Mouse (Mus musculus): ENCODE measurements around the gene Ran.

The Ran gene

DNA sequence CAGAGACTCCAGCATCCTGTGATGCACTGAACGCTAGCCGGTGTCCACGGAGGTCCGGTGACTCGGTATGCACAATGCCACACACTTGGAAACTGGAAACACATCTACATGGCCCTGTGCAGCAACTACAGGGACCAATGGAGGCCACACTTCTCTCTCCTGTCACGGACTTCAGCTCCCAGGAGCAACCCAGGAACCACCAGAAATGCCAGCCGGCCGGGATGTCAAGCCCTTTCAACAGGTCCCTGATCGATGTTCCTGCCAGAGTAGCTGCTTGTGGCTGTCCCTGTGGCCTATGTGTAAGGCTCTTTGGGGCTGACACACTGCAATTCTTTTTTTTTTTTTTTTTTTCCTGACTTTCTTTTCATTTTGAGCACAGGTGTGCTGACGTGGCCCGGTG is 44.3 kb downstream of the Ran start:
- no peak for DNase-seq (ENCODE audit: low spot score)

DNA sequence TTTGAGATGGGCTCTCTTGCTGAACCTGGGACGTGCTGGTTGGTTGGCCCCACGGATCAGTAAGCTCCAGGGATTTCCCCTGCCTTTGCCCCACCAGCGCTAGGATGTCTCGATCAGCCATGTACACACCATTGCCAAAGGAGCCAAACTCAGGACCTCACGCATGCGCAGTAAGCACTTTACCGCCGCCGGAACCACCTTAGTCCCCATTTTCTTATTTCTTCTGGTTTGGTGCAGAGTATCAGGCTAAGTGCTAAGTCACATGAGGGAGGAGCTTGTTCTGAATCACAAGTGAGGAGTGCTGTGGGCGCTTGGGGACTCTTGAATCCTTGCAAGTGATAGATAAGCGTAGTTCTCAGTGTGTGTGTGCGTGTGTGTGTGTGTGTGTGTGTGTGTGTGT is 45.4 kb downstream of the Ran start:
- peak; percentile 16 for DNase-seq (ENCODE audit: low spot score)

DNA sequence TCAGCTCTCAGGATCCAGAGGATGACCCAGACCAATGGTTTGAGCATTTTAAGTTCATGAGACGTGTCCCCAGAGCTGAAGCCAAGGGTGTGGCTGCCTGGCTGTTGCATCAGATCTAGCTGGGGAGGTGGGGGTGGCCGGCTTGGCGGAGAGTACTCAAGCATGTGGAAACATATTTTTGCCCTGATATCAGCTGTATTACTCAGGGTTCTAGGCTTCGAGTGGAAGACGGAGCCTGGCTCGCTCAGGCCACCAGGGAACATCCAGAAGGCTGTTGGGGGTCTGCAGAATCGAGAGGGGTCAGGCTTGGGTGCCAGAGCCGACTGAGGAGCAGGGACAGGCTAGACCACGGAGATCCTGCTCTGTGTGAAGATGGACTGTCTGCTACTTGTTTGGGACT is 46.1 kb downstream of the Ran start:
- DNase-seq (ENCODE audit: low spot score), result peak; percentile 24

DNA sequence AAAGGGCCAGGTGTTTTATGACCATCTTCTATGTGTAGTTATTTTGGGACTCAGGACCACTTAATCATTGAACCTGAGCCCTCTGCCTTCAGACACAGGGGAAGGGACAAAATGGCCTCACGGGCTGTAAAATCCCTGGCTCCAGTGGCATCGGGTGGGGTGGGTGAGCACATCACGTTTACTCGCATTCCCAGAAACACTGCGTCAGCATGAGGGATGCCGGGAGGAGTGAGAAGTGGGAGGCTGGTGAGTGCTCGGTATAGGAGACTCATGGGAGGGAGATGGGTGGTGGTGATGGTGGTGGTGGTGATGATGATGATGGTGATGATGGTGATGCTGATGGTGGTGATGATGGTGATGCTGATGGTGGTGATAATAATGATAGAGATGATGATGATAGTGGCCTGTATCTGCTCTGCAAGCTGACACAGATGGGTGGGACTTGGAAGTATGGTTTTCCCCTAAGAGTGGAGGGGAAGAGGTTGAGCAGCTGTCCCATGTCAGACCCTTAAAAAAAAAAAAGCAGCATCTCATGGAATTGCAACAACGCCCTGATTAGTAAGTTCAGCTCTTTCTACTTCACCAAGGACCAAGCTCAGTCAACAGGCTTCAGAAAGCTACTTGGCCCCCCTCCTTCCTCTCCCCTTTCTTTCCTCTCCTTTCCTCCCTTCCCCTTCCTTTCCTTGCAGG is 46.8 kb downstream of the Ran start:
- DNase-seq (ENCODE audit: low spot score), result no peak

DNA sequence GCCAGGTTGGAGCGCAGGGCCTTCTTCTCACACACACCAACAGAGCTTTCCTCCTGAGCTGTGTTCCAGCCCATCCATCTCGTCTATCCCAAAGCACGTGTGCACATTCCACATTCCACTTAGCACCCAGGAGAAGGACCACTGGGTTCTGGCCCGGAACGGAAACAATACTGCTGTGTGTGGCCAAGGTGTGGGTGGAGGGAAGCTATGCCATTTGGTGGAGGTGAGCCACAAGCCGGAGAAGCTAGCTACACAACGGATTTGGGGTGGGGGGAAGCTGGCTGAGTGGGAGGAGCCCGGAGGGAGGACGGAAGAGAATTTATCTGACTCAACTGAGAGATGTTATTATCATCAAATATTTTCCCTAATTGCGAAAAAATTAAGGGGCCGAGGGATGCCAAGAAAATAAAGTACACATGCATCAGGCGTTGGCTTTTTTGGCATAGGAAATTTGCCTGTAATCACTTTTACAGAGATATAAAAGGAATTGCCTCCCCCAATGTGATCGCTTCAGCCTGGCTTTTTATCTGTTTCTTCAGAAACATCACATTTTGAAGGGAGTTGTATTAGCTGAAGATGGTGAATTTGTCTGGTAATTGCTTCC is 47.5 kb downstream of the Ran start:
- DNase-seq (ENCODE audit: low spot score), result no peak

DNA sequence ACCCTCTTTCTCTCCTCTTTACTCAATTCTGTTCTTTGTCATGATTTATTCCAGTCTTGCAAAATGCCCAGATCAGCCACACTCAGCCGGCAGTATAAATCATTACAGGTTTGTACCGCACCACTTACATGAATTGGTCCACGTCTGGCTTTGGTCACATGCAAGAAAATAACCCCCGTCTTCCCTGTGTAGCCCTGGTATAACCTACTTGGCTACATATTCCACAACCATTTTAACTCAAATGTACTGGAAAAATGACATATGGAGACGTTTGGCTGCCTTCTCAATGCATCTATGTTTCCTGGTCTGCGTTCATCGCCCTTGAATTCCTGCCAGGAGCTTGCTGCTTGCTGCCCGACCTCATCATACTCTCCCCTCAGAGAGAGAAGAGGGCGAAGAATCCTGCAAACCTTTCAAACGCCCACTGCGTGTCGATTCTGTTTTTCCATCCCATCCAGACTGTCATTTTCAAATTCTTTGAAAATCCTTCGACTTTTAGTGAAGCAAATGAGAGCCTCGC is 52.0 kb downstream of the Ran start:
- no peak for DNase-seq (ENCODE audit: low spot score)

DNA sequence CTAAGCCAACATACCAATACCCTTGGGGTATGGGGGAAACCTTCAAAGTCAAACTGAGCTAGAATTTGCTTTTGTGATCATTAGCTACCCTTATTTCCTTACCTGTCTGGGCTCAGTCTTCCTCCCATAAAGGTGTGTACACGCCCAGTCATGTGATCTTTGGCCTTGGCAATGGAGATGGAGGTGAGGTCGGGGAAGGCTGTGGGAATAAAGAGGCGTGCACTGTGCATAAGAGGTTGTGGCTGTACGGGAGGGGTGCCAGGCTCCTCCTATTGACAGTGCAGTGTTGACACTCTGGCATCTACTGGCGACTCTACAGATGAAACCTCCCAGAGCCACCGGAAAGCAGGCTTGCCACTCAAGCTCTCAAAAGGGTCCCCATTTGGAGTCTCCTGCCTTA is 53.5 kb downstream of the Ran start:
- no peak for DNase-seq (ENCODE audit: low spot score)

Measured in testis, postnatal 14 days (tissue).